Mouse (Mus musculus) small intestine, adult 2 months (tissue): ENCODE measurements around the gene Cacna1c. TPM values are rescaled to one million over a fixed set of nuclear protein-coding genes. Genes with fewer than 3 reads are reported as not detected.
"Not testable (repeated sequence)": the region's sequence is repeated elsewhere in the genome, so short reads cannot be mapped to it uniquely, and the experiment has no call there.

Experiments
- H3K27ac ChIP-seq: fragments of 200-500 bp; 2 replicates; pipeline ENCODE4 v1.5.1; 2012; ENCODE audit warnings: low read depth, low read length, control low read depth, inconsistent platforms; ENCODE audit not compliant: insufficient read depth
- H3K27me3 ChIP-seq: fragments of 200-500 bp; 2 replicates; pipeline ENCODE4 v1.6.1; 2012; ENCODE audit warnings: mild to moderate bottlenecking, moderate library complexity, low read length, inconsistent platforms; ENCODE audit not compliant: control insufficient read depth, insufficient read depth
- H3K36me3 ChIP-seq: fragments of 200-500 bp; 2 replicates; pipeline ENCODE4 v1.6.1; 2012; ENCODE audit warnings: mild to moderate bottlenecking, low read length, control low read depth, inconsistent platforms; ENCODE audit not compliant: control insufficient read depth, insufficient read depth
- H3K4me1 ChIP-seq: fragments of 200-500 bp; 2 replicates; pipeline ENCODE4 v1.6.1; 2012; ENCODE audit warnings: low read length, inconsistent platforms, mixed read lengths; ENCODE audit not compliant: control insufficient read depth, insufficient read depth, insufficient read length
- H3K4me3 ChIP-seq: fragments of 200-500 bp; 2 replicates; pipeline ENCODE4 v1.5.1; 2012; ENCODE audit warnings: low read depth, mild to moderate bottlenecking, control low read depth, inconsistent platforms, low read length, moderate library complexity
- CTCF ChIP-seq: fragments of 200-500 bp; IDR thresholded peaks from 2 replicates; pipeline ENCODE4 v1.5.1; 2012; ENCODE audit warnings: low read depth, mild to moderate bottlenecking, control low read depth, inconsistent platforms, low read length, moderate library complexity, mixed read lengths; ENCODE audit not compliant: insufficient replicate concordance, insufficient read length; ENCODE audit errors: extremely low read depth
- POLR2A ChIP-seq: fragments of 200-500 bp; IDR thresholded peaks from 2 replicates; pipeline ENCODE4 v1.6.1; 2012; ENCODE audit warnings: low read depth, mild to moderate bottlenecking, control low read depth, inconsistent platforms, low read length, moderate library complexity
- WGBS: fragments of 180-500 bp; shearing (Covaris S2); methylation state at CpG from one replicate; pipeline ENCODE4 v1.1.7; 2018; 5-methylcytosine and 5-hydroxymethylcytosine counted together
- polyA plus RNA-seq: library from polyadenylated mRNA; depleted of rRNA; stranded (reverse); fragments of >200 nt; gene quantifications from 2 replicates; pipeline ENCODE4 v1.2.3, GENCODE M21; 2012

Cacna1c gene
- polyA plus RNA-seq, 1 experiment: 2.6 TPM

GRCm38 (mm10) chr6:119220297-119220696, 24.1 kb upstream of the Cacna1c start:
- H3K27me3 ChIP-seq: no peaks in the 10 kb centered on the region
- no peak overlapping the region for H3K4me3 ChIP-seq
- H3K27ac ChIP-seq: no peak overlapping the region
- H3K4me1 ChIP-seq: no peaks in the 10 kb centered on the region
- TF ChIP-seq CTCF: peak; percentile 67; the same call in 1 of the 2 replicates
- no peak for TF ChIP-seq POLR2A
- WGBS: 45% methylated on average over 10 of the region's 10 CpGs
- peaks cover 20% of the 10 kb centered on the region for H3K36me3 ChIP-seq

- 91% methylated on average over 15 of the region's 15 CpGs for WGBS
- H3K36me3 ChIP-seq: peaks cover 26% of the 10 kb centered on the region
- no peaks in the 10 kb centered on the region for H3K27me3 ChIP-seq
- H3K27ac ChIP-seq: no peak overlapping the region
- H3K4me1 ChIP-seq: no peaks in the 10 kb centered on the region
- TF ChIP-seq CTCF (no peak), POLR2A (no peak)
- H3K4me3 ChIP-seq: no peak overlapping the region
Observed at GRCm38 (mm10) chr6:119219237-119219870, 23.1 kb upstream of the Cacna1c start.

- H3K4me1 ChIP-seq: no peaks in the 10 kb centered on the region
- H3K36me3 ChIP-seq: peaks cover 28% of the 10 kb centered on the region
- no peaks in the 10 kb centered on the region for H3K27me3 ChIP-seq
- no peak overlapping the region for H3K4me3 ChIP-seq
- no peak overlapping the region for H3K27ac ChIP-seq
- TF ChIP-seq POLR2A: no peak
- TF ChIP-seq CTCF: no peak
- WGBS: 95% methylated on average over 5 of the region's 5 CpGs
Observed at GRCm38 (mm10) chr6:119218591-119218990, 22.4 kb upstream of the Cacna1c start.

GRCm38 (mm10) chr6:119217661-119218060, 21.4 kb upstream of the Cacna1c start:
- Histone ChIP-seq H3K4me1 (no peaks in the 10 kb centered on the region), H3K27ac (no peak overlapping the region), H3K4me3 (no peak overlapping the region), H3K36me3 (peaks cover 34% of the 10 kb centered on the region), H3K27me3 (no peaks in the 10 kb centered on the region)
- WGBS: 62% methylated on average over 4 of the region's 4 CpGs
- no peak for TF ChIP-seq CTCF
- no peak for TF ChIP-seq POLR2A

GRCm38 (mm10) chr6:119215040-119215613, 18.9 kb upstream of the Cacna1c start:
- H3K27ac ChIP-seq: no peak overlapping the region
- no peak overlapping the region for H3K4me3 ChIP-seq
- H3K4me1 ChIP-seq: no peaks in the 10 kb centered on the region
- H3K36me3 ChIP-seq: peaks cover 33% of the 10 kb centered on the region
- 91% methylated on average over 10 of the region's 10 CpGs for WGBS
- TF ChIP-seq CTCF (no peak), POLR2A (no peak)
- no peaks in the 10 kb centered on the region for H3K27me3 ChIP-seq

GRCm38 (mm10) chr6:119214190-119214589, 18.0 kb upstream of the Cacna1c start:
- Histone ChIP-seq H3K27me3 (no peaks in the 10 kb centered on the region), H3K36me3 (peaks cover 31% of the 10 kb centered on the region), H3K4me3 (no peak overlapping the region), H3K4me1 (no peaks in the 10 kb centered on the region), H3K27ac (no peak overlapping the region)
- WGBS: 83% methylated on average over 6 of the region's 6 CpGs
- TF ChIP-seq POLR2A (no peak), CTCF (no peak)

- H3K27ac ChIP-seq: no peak overlapping the region
- no peaks in the 10 kb centered on the region for H3K27me3 ChIP-seq
- no peak for TF ChIP-seq POLR2A
- no peak overlapping the region for H3K4me3 ChIP-seq
- peaks cover 31% of the 10 kb centered on the region for H3K36me3 ChIP-seq
- 84% methylated on average over 5 of the region's 5 CpGs for WGBS
- no peaks in the 10 kb centered on the region for H3K4me1 ChIP-seq
Observed at GRCm38 (mm10) chr6:119213375-119213774, 17.2 kb upstream of the Cacna1c start.

- H3K4me3 ChIP-seq, H3K27me3 ChIP-seq, H3K36me3 ChIP-seq, H3K4me1 ChIP-seq, H3K27ac ChIP-seq: not testable (repeated sequence)
- 89% methylated on average over 7 of the region's 7 CpGs for WGBS
Observed at GRCm38 (mm10) chr6:119206006-119206405, 9.8 kb upstream of the Cacna1c start.
